Comparison of ENCODE assay signal across 8 mouse cellular contexts in the genomic region with DNA sequence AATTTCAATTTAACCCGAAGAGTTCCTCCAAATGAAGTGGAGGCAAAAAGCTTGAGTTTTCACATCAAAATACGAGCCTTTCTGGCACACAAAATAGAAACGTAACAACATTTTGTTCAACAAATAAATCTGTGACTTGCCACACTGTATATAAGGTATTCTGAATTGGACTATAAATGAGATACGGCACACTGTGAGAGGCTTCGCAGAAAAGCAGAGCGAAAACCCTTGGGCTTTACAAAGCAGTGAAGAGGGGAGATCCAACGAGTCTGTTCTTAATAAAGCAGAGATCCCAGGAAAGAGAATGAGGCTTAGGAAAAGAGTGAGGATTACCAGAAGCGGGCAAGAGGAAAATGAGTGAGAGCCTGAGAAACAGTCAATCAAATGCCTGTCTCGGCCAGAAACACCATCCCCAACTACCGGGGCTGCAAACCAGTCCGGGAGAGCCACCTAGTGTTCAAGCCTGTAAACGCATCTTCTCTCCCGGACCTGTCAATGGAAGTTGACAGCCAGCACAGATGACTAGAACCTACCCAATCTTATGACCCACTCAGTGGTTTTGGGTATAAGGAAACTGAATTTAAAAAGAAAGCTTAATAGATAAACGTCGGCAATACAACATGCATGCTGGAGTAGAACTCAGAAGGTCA. TPM values are rescaled to one million over a fixed set of nuclear protein-coding genes. Genes with fewer than 3 reads are reported as not detected.
A peak's percentile ranks its signal among the peaks of the same experiment; 100 is the strongest.
DNase-seq lines count a peak whose midpoint lies in the region; ATAC-seq and TF ChIP-seq lines count a peak whose summit lies in the region.

No protein-coding gene starts in this region.

- peak; percentile 89 for TF ChIP-seq CTCF in heart, postnatal 0 days (IDR thresholded peaks at IDR 0.05; ENCODE audit: low read depth)
- TF ChIP-seq CTCF in forebrain, postnatal 0 days (IDR thresholded peaks at IDR 0.05; ENCODE audit: low read depth), result peak; percentile 91
- TF ChIP-seq CTCF in midbrain, postnatal 0 days (IDR thresholded peaks at IDR 0.05), result peak; percentile 93

- 35% methylated on average over 15 of the region's 15 CpGs for WGBS in heart, postnatal 0 days
- WGBS in heart, embryonic 10.5 days, result 38% methylated on average over 15 of the region's 15 CpGs
- WGBS in forebrain, postnatal 0 days, result 30% methylated on average over 15 of the region's 15 CpGs
- WGBS in midbrain, postnatal 0 days, result 28% methylated on average over 15 of the region's 15 CpGs

- H3K9me3 ChIP-seq in heart, postnatal 0 days (replicated peaks; ENCODE audit: control insufficient read depth, low read length), result no peaks in the 10 kb centered on the region
- no peaks in the 10 kb centered on the region for H3K9me3 ChIP-seq in heart, embryonic 10.5 days
- no peaks in the 10 kb centered on the region for H3K9me3 ChIP-seq in forebrain, postnatal 0 days (ENCODE audit: low read length)
- no peaks in the 10 kb centered on the region for H3K9me3 ChIP-seq in midbrain, postnatal 0 days (ENCODE audit: low read length)

- no peak for ATAC-seq in heart, postnatal 0 days (ENCODE audit: insufficient read depth, low read depth)
- peak; percentile 91 for ATAC-seq in forebrain, postnatal 0 days
- peak; percentile 88 for ATAC-seq in midbrain, postnatal 0 days (ENCODE audit: low FRiP score)

- TF ChIP-seq EP300 in heart, postnatal 0 days (IDR thresholded peaks at IDR 0.05; ENCODE audit: low read depth), result no peak

- intact Hi-C loops in left cerebral cortex, postnatal 36 days (cut with DNase I), result loop anchor here (5.0 to 10.0 kb wide), 2 partner anchors 1792 to 1900 kb away; no protein-coding TSS in a partner anchor

- no peak overlapping the region for H3K27ac ChIP-seq in heart, postnatal 0 days (ENCODE audit: low read depth)
- no peak overlapping the region for H3K27ac ChIP-seq in heart, embryonic 10.5 days
- no peak overlapping the region for H3K27ac ChIP-seq in forebrain, postnatal 0 days (ENCODE audit: low read depth, low read length)
- H3K27ac ChIP-seq in midbrain, postnatal 0 days (ENCODE audit: low read depth, low read length), result no peak overlapping the region

- H3K4me3 ChIP-seq in heart, postnatal 0 days (ENCODE audit: low read depth, low read length), result no peak overlapping the region
- no peak overlapping the region for H3K4me3 ChIP-seq in heart, embryonic 10.5 days
- peak overlapping the region; percentile 21; the same call in 1 of the 2 replicates for H3K4me3 ChIP-seq in forebrain, postnatal 0 days (ENCODE audit: low read depth, low read length)
- H3K4me3 ChIP-seq in midbrain, postnatal 0 days (ENCODE audit: low read depth, low read length), result peak overlapping the region; percentile 13; the same call in 1 of the 2 replicates

- H3K27me3 ChIP-seq in heart, postnatal 0 days (ENCODE audit: control insufficient read depth, insufficient read depth, low read length), result no peaks in the 10 kb centered on the region
- no peaks in the 10 kb centered on the region for H3K27me3 ChIP-seq in heart, embryonic 10.5 days (ENCODE audit: insufficient read depth, poor library complexity, severe bottlenecking)
- H3K27me3 ChIP-seq in forebrain, postnatal 0 days (ENCODE audit: insufficient read depth, low read length), result no peaks in the 10 kb centered on the region
- no peaks in the 10 kb centered on the region for H3K27me3 ChIP-seq in midbrain, postnatal 0 days (ENCODE audit: insufficient read depth, low read length)

- H3K4me1 ChIP-seq in heart, postnatal 0 days (ENCODE audit: control insufficient read depth, insufficient read depth), result no peaks in the 10 kb centered on the region
- no peaks in the 10 kb centered on the region for H3K4me1 ChIP-seq in heart, embryonic 10.5 days
- no peaks in the 10 kb centered on the region for H3K4me1 ChIP-seq in forebrain, postnatal 0 days (ENCODE audit: insufficient read depth)
- no peaks in the 10 kb centered on the region for H3K4me1 ChIP-seq in midbrain, postnatal 0 days (ENCODE audit: insufficient read depth, low read length)

- peak; percentile 20 for DNase-seq in heart, postnatal 0 days (ENCODE audit: low spot score)
- DNase-seq in heart, embryonic 10.5 days (ENCODE audit: low spot score), result no peak
- peak; percentile 60 to 68 for DNase-seq in cerebellum, adult 18-20 months
- DNase-seq in forebrain, postnatal 0 days, result peak; percentile 88
- peak; percentile 75 for DNase-seq in kidney, adult 18-20 months
- peak; percentile 62 to 65 for DNase-seq in left cerebral cortex, postnatal 36 days (ENCODE audit: low spot score in 2 of 2)
- DNase-seq in midbrain, postnatal 0 days (ENCODE audit: low spot score), result peak; percentile 85
- peak; percentile 11 for DNase-seq in testis, postnatal 14 days (ENCODE audit: low spot score)

- no peaks in the 10 kb centered on the region for H3K36me3 ChIP-seq in heart, postnatal 0 days (replicated peaks; ENCODE audit: control insufficient read depth, insufficient read depth, low read length)
- H3K36me3 ChIP-seq in heart, embryonic 10.5 days, result no peaks in the 10 kb centered on the region
- H3K36me3 ChIP-seq in forebrain, postnatal 0 days (ENCODE audit: insufficient read depth), result no peaks in the 10 kb centered on the region
- no peaks in the 10 kb centered on the region for H3K36me3 ChIP-seq in midbrain, postnatal 0 days (ENCODE audit: insufficient read depth, low read length)

- H3K9ac ChIP-seq in heart, postnatal 0 days (replicated peaks; ENCODE audit: low read depth, low read length), result no peak overlapping the region
- no peak overlapping the region for H3K9ac ChIP-seq in forebrain, postnatal 0 days
- 0 out of 2 replicates have a peak overlapping the region, but pooled peaks have one; percentile 2 for H3K9ac ChIP-seq in midbrain, postnatal 0 days (replicated peaks; ENCODE audit: low read length, poor library complexity, severe bottlenecking)

- no peak overlapping the region for H3K4me2 ChIP-seq in heart, postnatal 0 days (ENCODE audit: low read depth, low read length)
- peak overlapping the region; percentile 26 for H3K4me2 ChIP-seq in forebrain, postnatal 0 days (ENCODE audit: low read depth)
- peak overlapping the region; percentile 38 for H3K4me2 ChIP-seq in midbrain, postnatal 0 days (ENCODE audit: low read depth, low read length, poor library complexity, severe bottlenecking)

RNA-seq across cellular contexts. Expression of a gene that starts 36.2 kb away (rescaled TPM):
- not detected in 2 replicates for total RNA-seq in heart, postnatal 0 days (2014; rRNA removed; ENCODE audit: low replicate concordance)
- polyA plus RNA-seq in heart, postnatal 0 days (2015; fragmentation: Nextera tagmentation; extraction: Ambion mirVana), result not detected in 2 replicates
- not detected in 2 replicates for polyA plus RNA-seq in heart, embryonic 10.5 days (2016; fragmentation: Nextera tagmentation; extraction: Ambion mirVana)
- not detected in 2 replicates for total RNA-seq in forebrain, postnatal 0 days (2014; rRNA removed)
- not detected in 2 replicates for polyA plus RNA-seq in forebrain, postnatal 0 days (2015; fragmentation: Nextera tagmentation; extraction: Ambion mirVana)
- not detected for total RNA-seq in left cerebral cortex, postnatal 36 days (2021)
- not detected in 2 replicates for total RNA-seq in midbrain, postnatal 0 days (2014; rRNA removed)
- polyA plus RNA-seq in midbrain, postnatal 0 days (2015; fragmentation: Nextera tagmentation; extraction: Ambion mirVana), result not detected in 2 replicates

RNA-seq across cellular contexts. Expression of a gene that starts 38.9 kb away (rescaled TPM):
- total RNA-seq in heart, postnatal 0 days (2014; rRNA removed; ENCODE audit: low replicate concordance), result not detected in 2 replicates
- 0.10 TPM in 1 of 2 replicates, not detected in the other for polyA plus RNA-seq in heart, postnatal 0 days (2015; fragmentation: Nextera tagmentation; extraction: Ambion mirVana)
- 0.37 and 1.4 TPM in 2 replicates for polyA plus RNA-seq in heart, embryonic 10.5 days (2016; fragmentation: Nextera tagmentation; extraction: Ambion mirVana)
- 1.4 and 2.2 TPM in 2 replicates for total RNA-seq in forebrain, postnatal 0 days (2014; rRNA removed)
- 0.98 and 1.3 TPM in 2 replicates for polyA plus RNA-seq in forebrain, postnatal 0 days (2015; fragmentation: Nextera tagmentation; extraction: Ambion mirVana)
- not detected for total RNA-seq in left cerebral cortex, postnatal 36 days (2021)
- 1.9 and 4.3 TPM in 2 replicates for total RNA-seq in midbrain, postnatal 0 days (2014; rRNA removed)
- 2.5 and 2.9 TPM in 2 replicates for polyA plus RNA-seq in midbrain, postnatal 0 days (2015; fragmentation: Nextera tagmentation; extraction: Ambion mirVana)

Comparison
In these comparisons a context has a peak if more than half of its experiments do, and no peak if none do; other contexts are left out.
1. H3K4me3 ChIP-seq: peak in forebrain, postnatal 0 days (single experiment) and midbrain, postnatal 0 days (single experiment); none in heart, postnatal 0 days (single experiment) and heart, embryonic 10.5 days (single experiment).
2. Peak in every context shown above with its lines, with median percentiles within 50 percentile points of each other: CTCF ChIP-seq.